Mouse (Mus musculus): Measurements from ENCODE around the gene Slc30a2.
"Not testable (repeated sequence)": the region's sequence is repeated elsewhere in the genome, so short reads cannot be mapped to it uniquely, and the experiment has no call there.

Gene Slc30a2

GRCm38 (mm10) chr4:134319074-134319473, 23.9 kb upstream of the Slc30a2 start:
- CTCF ChIA-PET, result no interaction called here

- CTCF ChIA-PET, result interaction anchor here (0.6 kb wide), 1 partner anchor 12 kb away, joined by 3 read pairs; no protein-coding TSS in a partner anchor
Observed at GRCm38 (mm10) chr4:134319674-134320073, 23.3 kb upstream of the Slc30a2 start.

DNA sequence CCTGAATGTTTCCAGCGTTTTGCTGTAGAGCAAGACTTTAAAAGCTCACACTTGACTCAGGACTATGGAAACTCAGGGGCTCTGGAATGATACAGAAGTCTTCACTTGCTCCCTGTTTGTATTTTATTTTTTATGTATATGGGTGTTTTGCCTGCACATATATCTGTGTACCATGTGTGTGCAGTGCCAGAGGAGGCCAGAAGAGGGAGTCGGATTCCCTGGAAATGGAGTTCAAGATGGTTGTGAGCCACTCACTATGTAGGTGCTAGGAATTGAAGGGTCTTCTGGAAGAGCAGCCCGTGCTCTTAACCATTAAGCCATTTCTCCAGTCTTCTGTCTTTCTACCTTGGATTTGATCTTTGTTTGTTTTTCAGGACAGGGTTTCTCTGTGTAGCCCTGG, 21.5 kb upstream of the Slc30a2 start:
- CTCF ChIA-PET, result no interaction called here

DNA sequence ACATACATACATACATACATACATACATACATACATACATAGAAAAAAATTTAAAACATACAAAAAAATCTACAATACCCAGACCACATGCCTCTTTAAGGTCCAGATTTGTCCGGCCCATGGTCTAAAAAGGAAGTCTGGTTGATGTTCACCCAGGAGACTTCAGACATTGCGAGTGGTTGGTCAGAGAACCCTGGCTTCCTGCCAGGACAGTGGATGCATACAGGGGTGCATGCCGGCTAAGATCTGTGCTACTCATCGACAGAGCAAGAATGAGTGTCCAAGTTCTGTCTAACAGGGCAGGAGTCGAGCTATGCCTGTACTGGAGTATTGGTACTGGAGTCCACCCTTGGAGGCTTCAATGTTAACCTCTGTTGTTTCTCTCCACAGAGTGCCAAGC, 18.3 kb upstream of the Slc30a2 start:
- CTCF ChIA-PET, result no interaction called here

GRCm38 (mm10) chr4:134326859-134327530, 16.0 kb upstream of the Slc30a2 start:
- CTCF ChIA-PET, result no interaction called here

GRCm38 (mm10) chr4:134328151-134328550, 14.8 kb upstream of the Slc30a2 start:
- CTCF ChIA-PET, result no interaction called here

DNA sequence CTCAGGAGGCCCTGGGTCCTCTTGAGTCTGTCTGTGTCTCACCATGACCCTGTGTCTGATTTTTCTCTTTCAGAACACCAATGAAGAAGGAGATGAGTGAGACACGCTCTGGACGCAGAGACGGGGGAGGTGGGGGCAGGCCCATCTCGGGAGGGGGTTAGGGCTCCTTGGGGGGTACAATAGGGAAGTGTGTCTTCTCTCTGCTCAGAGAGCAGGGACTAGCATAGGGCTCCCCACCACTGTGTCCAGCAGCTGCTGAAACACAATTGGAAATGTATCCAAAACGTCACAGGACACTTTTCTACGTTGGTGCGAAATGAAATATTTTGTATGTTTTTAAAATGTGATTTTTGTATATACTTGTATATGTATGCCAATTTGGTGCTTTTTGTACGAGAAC, 14.1 kb upstream of the Slc30a2 start:
- CTCF ChIA-PET, result no interaction called here

- CTCF ChIA-PET, result no interaction called here
Observed at GRCm38 (mm10) chr4:134330281-134330680, 12.7 kb upstream of the Slc30a2 start.

GRCm38 (mm10) chr4:134341231-134341630, 1.8 kb upstream of the Slc30a2 start:
- CTCF ChIA-PET, result not testable (repeated sequence)

GRCm38 (mm10) chr4:134342213-134342779, 685 bp upstream of the Slc30a2 start:
- CTCF ChIA-PET, result interaction anchor here (1.0 kb wide), 1 partner anchor 21 kb away, joined by 3 read pairs; no protein-coding TSS in a partner anchor

GRCm38 (mm10) chr4:134344620-134345019, 1.6 kb downstream of the Slc30a2 start:
- CTCF ChIA-PET, result interaction anchor here (0.8 kb wide), 1 partner anchor 30 kb away, joined by 7 read pairs; no protein-coding TSS in a partner anchor

- CTCF ChIA-PET, result no interaction called here
Observed at GRCm38 (mm10) chr4:134345802-134346201, 2.8 kb downstream of the Slc30a2 start.

DNA sequence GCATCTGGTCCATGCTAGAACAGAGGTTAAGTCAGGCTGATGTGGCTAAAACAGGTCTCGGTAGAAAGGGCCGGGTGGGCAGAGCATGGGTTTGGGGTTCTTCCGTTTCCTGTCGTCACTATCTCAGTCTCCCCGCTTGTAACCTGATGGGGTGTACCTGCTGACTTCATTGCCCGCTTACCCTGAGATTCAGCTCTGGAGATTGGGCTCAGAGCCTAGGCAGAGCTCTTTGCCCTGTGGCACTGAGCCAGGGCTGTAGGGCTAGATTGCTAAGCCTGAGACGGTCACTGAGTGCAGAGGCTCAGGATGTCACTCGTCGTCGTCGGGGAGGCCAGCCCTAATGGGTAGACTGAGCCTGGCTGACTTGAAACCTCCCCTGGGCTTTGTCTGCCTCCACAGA, 5.1 kb downstream of the Slc30a2 start:
- CTCF ChIA-PET, result no interaction called here

DNA sequence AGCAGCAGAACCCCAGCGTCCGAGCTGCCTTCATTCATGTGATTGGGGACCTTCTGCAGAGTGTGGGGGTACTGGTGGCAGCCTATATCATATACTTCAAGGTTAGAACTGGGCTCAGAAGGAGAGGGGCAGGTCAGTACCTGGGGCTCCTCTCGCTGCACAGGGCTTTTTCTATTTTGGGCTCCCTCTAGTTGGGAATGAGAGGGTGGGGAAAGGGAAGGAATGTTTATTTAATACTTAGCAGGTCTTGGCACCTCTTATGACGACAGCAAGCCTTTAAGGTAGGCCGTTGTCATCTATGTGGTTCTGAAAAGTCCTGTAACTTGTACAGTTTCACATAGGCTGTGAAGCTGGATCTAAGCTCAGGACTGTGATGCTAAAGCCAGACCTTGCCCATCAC, 5.6 kb downstream of the Slc30a2 start:
- CTCF ChIA-PET, result no interaction called here

GRCm38 (mm10) chr4:134349829-134350228, 6.8 kb downstream of the Slc30a2 start:
- CTCF ChIA-PET, result interaction anchor here (0.7 kb wide), 1 partner anchor 12 kb away, joined by 3 read pairs; no protein-coding TSS in a partner anchor

DNA sequence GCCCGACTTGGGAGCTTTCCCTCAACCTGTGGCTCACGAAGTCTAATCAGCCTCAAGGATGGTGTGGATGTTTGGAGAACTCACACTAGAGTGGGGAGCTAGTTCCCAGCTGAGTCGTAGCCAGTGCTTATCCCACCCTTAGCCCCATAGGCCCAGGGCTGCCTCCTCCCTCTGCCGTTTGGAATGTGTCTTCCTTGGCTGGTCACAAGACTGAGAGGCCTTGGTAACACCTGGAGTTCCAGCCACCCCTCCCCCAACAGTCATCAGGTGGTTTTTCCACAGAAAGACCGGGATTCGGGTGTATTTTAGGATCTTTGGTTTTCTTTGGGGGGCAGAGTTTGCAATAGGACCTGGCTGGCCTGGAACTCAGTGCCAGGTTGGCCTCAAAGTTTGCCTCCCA, 7.7 kb downstream of the Slc30a2 start:
- CTCF ChIA-PET, result interaction anchor here (0.7 kb wide), 2 partner anchors 13 to 462 kb away, joined by 3 to 5 read pairs; no protein-coding TSS in a partner anchor

DNA sequence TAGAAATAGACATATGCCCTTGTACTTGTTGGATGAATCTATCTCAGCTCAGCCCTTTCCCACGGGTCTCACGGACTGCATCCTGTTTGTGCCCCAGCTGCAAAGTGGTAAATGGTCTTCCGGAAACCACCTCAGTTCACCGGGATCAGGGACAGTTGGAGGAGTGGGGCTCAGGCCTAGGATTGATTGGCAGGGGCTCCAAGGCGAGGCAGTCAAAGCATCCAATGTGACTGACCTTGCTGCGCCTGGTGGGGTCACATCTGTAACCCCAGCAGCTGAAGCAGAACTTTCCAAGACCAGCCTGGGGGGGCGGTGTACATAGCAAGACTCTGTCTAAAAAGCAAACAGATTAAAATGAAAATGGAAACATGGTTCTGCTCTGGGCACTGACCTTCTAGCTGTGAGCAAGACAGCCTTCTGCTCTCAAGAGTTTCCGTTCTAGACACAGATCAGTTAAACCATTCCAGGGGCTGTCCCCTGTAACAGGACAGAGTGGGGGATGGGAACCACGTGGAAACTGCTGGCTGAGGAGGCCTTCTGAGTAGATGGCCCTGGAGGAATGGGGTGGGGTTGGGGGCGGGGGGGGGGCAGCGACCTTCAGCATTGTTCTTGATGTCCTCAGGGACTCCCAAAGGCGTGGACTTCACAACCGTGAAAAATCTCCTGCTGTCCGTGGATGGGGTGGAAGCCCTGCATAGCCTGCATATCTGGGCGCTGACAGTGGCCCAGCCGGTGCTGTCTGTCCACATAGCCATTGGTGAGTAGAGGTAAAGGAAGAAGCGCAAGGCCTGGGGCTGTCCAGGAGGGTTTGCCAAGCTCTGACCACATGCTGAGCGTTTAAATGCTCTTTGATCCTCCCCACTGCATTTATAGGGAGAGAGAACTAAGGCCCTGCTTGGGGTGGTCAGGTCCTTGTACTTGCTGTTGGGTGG, 8.6 kb downstream of the Slc30a2 start:
- CTCF ChIA-PET, result no interaction called here

DNA sequence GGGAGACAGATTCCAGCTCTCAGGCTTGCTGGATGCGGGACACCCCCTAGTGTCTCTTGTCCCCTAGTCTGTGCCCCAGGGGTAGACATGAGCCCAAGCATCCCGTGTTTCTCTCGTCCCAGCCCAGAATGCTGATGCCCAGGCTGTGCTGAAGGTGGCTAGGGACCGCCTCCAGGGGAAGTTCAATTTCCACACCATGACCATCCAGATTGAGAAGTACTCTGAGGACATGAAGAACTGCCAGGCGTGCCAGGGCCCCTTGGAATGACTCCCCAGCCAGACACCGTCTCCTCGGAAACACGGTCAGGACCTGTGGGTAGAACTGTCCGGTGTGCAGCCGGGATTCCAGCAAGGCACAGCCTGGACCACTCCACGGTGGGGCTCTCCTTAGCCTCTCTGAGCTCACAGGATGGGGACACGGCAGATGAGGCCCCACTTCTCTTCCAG, 9.3 kb downstream of the Slc30a2 start:
- CTCF ChIA-PET, result no interaction called here

GRCm38 (mm10) chr4:134352929-134353328, 9.9 kb downstream of the Slc30a2 start:
- CTCF ChIA-PET, result no interaction called here

DNA sequence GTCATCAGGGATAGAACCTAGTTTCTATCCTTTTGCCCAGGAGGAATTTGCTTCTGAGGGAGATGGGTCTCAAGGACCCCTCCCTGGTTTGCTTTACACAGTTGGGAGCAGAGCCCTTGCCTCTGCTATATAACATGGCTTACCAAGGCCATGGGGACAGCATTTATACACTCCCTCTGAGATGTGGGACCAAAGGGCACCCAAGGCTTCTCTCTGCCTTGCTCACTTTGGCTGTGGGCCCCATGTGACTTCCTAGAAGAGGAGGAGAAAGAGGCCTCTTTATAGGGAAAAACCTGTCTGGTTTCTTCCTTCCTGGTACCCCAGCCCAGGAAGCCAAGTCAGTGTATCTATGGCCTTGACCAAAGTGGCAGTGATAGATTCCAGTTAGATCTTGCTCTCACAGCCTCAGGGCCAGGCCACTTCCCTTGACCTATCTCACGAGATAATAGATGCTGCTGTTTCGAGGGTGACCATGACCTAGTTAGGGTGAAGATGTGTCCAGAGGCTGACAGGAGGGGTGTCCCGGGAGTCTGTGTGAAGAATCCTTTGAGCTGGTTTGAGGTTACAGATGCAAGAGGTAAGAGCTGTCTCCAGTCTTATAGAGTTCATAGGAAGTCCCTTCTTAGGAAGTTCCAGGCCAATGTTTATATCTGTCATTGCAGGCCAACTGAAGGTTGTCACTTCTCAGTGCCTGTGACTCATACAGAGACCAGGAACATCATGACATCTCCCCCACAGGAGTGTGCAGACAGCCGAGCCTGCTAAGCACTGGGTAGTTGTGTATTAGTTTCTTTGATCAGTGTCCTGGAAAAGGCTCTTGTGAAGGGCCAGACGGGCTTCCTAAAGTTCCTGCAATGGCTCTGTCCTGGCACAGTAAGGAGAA, 10.8 kb downstream of the Slc30a2 start:
- CTCF ChIA-PET, result no interaction called here

- CTCF ChIA-PET, result no interaction called here
Observed at GRCm38 (mm10) chr4:134355841-134356452, 13.0 kb downstream of the Slc30a2 start.

Data from spleen, embryonic (tissue).